In genomic region chr9:116298791-116299190, GRCm38 (mm10) we compare ENCODE assay signal across 19 mouse cellular contexts.
DNase-seq lines count a peak whose midpoint lies in the region; ATAC-seq and TF ChIP-seq lines count a peak whose summit lies in the region.
"Had no signal": no experiment of that assay in that cellular context is flagged by ENCODE, and none has a peak within 500 bp of the region (broad histone marks: within the 10 kb centered on the region; RNA-seq: fewer than 3 reads in every experiment).

No protein-coding gene starts in this region.

- peak; percentile 86 for ATAC-seq in hindbrain, embryonic 11.5 days (ENCODE audit: low FRiP score)
- ATAC-seq in hindbrain, embryonic 14.5 days (ENCODE audit: low FRiP score) = no peak
- ATAC-seq in hindbrain, embryonic 13.5 days (ENCODE audit: low FRiP score) = peak; percentile 57; the same call in 1 of the 2 replicates
- ATAC-seq: forebrain, postnatal 0 days; intestine, embryonic 15.5 days had no signal

- TF ChIP-seq POLR2A in brain, embryonic 14.5 days (IDR thresholded peaks at IDR 0.05; ENCODE audit: borderline replicate concordance, extremely low read depth, insufficient read depth, insufficient read length, poor library complexity, severe bottlenecking) = no peak

- WGBS in hindbrain, embryonic 11.5 days = 32% methylated on average over 4 of the region's 4 CpGs
- WGBS in hindbrain, embryonic 14.5 days = 13% methylated on average over 4 of the region's 4 CpGs
- WGBS in hindbrain, embryonic 13.5 days = 20% methylated on average over 4 of the region's 4 CpGs

- peak overlapping the region; percentile 12 for H3K27ac ChIP-seq in hindbrain, embryonic 11.5 days (ENCODE audit: low read depth, low read length)
- no peak overlapping the region for H3K27ac ChIP-seq in hindbrain, embryonic 14.5 days
- peak overlapping the region; percentile 41 for H3K27ac ChIP-seq in hindbrain, embryonic 13.5 days
- H3K27ac ChIP-seq: embryonic facial prominence, embryonic 10.5 days; intestine, embryonic 15.5 days had no signal

- H3K9ac ChIP-seq in hindbrain, embryonic 11.5 days (ENCODE audit: low read depth, low read length) = no peak overlapping the region
- no peak overlapping the region for H3K9ac ChIP-seq in hindbrain, embryonic 14.5 days
- no peak overlapping the region for H3K9ac ChIP-seq in hindbrain, embryonic 13.5 days
- H3K9ac ChIP-seq: forebrain, postnatal 0 days; heart, embryonic 12.5 days; intestine, embryonic 15.5 days had no signal

- TF ChIP-seq CTCF in brain, embryonic 14.5 days (IDR thresholded peaks at IDR 0.05; ENCODE audit: borderline replicate concordance, extremely low read depth, insufficient read depth, insufficient read length) = no peak

- peak; percentile 40 for DNase-seq in hindbrain, embryonic 11.5 days (ENCODE audit: low spot score)
- DNase-seq in hindbrain, embryonic 14.5 days (ENCODE audit: low spot score) = no peak
- peak; percentile 57 for DNase-seq in brain, embryonic 14.5 days (ENCODE audit: low read depth)
- peak; percentile 29 for DNase-seq in embryo, embryonic 10 days (ENCODE audit: low spot score)
- no peak for DNase-seq in urinary bladder, postnatal 4 days (ENCODE audit: low spot score in 2 of 2)
- no peak for DNase-seq in thymus, postnatal 14 days
- no peak for DNase-seq in heart, adult 11 months
- DNase-seq: adrenal gland, adult 8-10 months; adrenal gland, postnatal 36 days; cerebellum, adult 11 months; cerebellum, adult 9-11 months; forebrain, postnatal 0 days; gastrocnemius, postnatal 14 days; heart, postnatal 36 days; kidney, adult 18-20 months had no signal

- H3K27me3 ChIP-seq in hindbrain, embryonic 11.5 days (ENCODE audit: control insufficient read depth, insufficient read depth, low read length) = no peaks in the 10 kb centered on the region
- H3K27me3 ChIP-seq in hindbrain, embryonic 14.5 days (ENCODE audit: control insufficient read depth, insufficient read depth, low read length) = no peaks in the 10 kb centered on the region
- H3K27me3 ChIP-seq in hindbrain, embryonic 13.5 days = no peaks in the 10 kb centered on the region
- H3K27me3 ChIP-seq: heart, embryonic 12.5 days; intestine, embryonic 15.5 days had no signal

- H3K36me3 ChIP-seq in hindbrain, embryonic 11.5 days (ENCODE audit: control insufficient read depth, insufficient read depth, low read length) = no peaks in the 10 kb centered on the region
- no peaks in the 10 kb centered on the region for H3K36me3 ChIP-seq in hindbrain, embryonic 14.5 days (replicated peaks; ENCODE audit: control insufficient read depth, insufficient read depth)
- H3K36me3 ChIP-seq in hindbrain, embryonic 13.5 days = no peaks in the 10 kb centered on the region
- H3K36me3 ChIP-seq: embryonic facial prominence, embryonic 10.5 days; heart, embryonic 12.5 days; intestine, embryonic 15.5 days had no signal

- H3K4me2 ChIP-seq in hindbrain, embryonic 11.5 days (replicated peaks; ENCODE audit: low read depth, low read length) = no peak overlapping the region
- H3K4me2 ChIP-seq in hindbrain, embryonic 14.5 days (replicated peaks) = no peak overlapping the region
- H3K4me2 ChIP-seq in hindbrain, embryonic 13.5 days = no peak overlapping the region
- H3K4me2 ChIP-seq: heart, embryonic 12.5 days; intestine, embryonic 15.5 days had no signal

- no peak overlapping the region for H3K4me3 ChIP-seq in hindbrain, embryonic 11.5 days (ENCODE audit: low read depth, low read length)
- no peak overlapping the region for H3K4me3 ChIP-seq in hindbrain, embryonic 14.5 days (replicated peaks; ENCODE audit: low read length)
- no peak overlapping the region for H3K4me3 ChIP-seq in hindbrain, embryonic 13.5 days
- H3K4me3 ChIP-seq: embryonic facial prominence, embryonic 10.5 days; heart, embryonic 12.5 days; intestine, embryonic 15.5 days had no signal

- H3K4me1 ChIP-seq in hindbrain, embryonic 11.5 days (replicated peaks; ENCODE audit: control insufficient read depth, insufficient read depth, low read length) = no peaks in the 10 kb centered on the region
- no peaks in the 10 kb centered on the region for H3K4me1 ChIP-seq in hindbrain, embryonic 14.5 days (replicated peaks; ENCODE audit: control insufficient read depth, insufficient read depth, low read length)
- H3K4me1 ChIP-seq in hindbrain, embryonic 13.5 days (replicated peaks) = peaks cover 3% of the 10 kb centered on the region; the same call in 1 of the 2 replicates

- no peaks in the 10 kb centered on the region for H3K9me3 ChIP-seq in hindbrain, embryonic 11.5 days (ENCODE audit: control insufficient read depth, low read length)
- no peaks in the 10 kb centered on the region for H3K9me3 ChIP-seq in hindbrain, embryonic 14.5 days (ENCODE audit: control insufficient read depth, low read length)
- no peaks in the 10 kb centered on the region for H3K9me3 ChIP-seq in hindbrain, embryonic 13.5 days
- H3K9me3 ChIP-seq: embryonic facial prominence, embryonic 10.5 days; heart, embryonic 12.5 days; intestine, embryonic 15.5 days had no signal

Comparison
In these comparisons a context has a peak if more than half of its experiments do, and no peak if none do; other contexts are left out.
1. DNase-seq: peak in hindbrain, embryonic 11.5 days (single experiment), brain, embryonic 14.5 days (single experiment) and embryo, embryonic 10 days (single experiment); none in hindbrain, embryonic 14.5 days (single experiment), urinary bladder, postnatal 4 days (0 of 2), thymus, postnatal 14 days (single experiment) and heart, adult 11 months (single experiment).